Mouse (Mus musculus): ENCODE results near the gene Eva1b. TPM values are rescaled to one million over a fixed set of nuclear protein-coding genes. Genes with fewer than 3 reads are reported as not detected.
A peak's percentile ranks its signal among the peaks of the same experiment; 100 is the strongest.

Gene Eva1b
- polyA plus RNA-seq, 1 experiment from 2014 or later: 151 TPM

DNA sequence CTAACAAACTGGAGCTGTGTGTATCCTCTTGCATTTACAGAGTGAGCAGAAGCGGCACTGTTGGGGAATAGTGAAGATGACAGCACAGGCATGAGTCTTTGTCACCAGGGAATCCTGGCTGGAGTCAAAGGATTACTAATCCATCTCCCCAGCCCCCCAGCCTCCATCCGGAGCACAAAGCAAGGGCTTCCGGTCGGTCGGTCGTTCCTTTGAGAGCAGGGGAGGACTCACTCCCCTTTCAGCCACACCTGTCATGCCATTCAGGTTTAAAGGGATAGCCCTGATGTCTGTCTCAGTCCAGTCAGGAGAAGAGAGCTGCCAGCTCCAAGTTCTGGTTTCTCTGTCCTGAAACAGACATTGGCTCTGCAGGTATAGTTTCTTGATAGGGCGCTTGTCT, 36.4 kb upstream of the Eva1b start:
- DNase-seq (ENCODE audit: low spot score) (no peak), ATAC-seq (peak; percentile 13)
- H3K27ac ChIP-seq (ENCODE audit: low read length): peak overlapping the region; percentile 92
- H3K36me3 ChIP-seq (ENCODE audit: insufficient read depth, low read length): no peaks in the 10 kb centered on the region
- no peak for TF ChIP-seq CTCF (IDR thresholded peaks at IDR 0.05)
- no peak for TF ChIP-seq EP300 (IDR thresholded peaks at IDR 0.05)
- WGBS: 15% methylated on average over 7 of the region's 7 CpGs
- H3K9me3 ChIP-seq (ENCODE audit: low read length): no peaks in the 10 kb centered on the region
- H3K27me3 ChIP-seq (replicated peaks; ENCODE audit: insufficient read depth, low read length): no peaks in the 10 kb centered on the region
- peak overlapping the region; percentile 44 for H3K4me2 ChIP-seq (replicated peaks; ENCODE audit: low read depth, low read length)
- peak overlapping the region; percentile 5; the same call in 1 of the 2 replicates for H3K4me3 ChIP-seq (ENCODE audit: low read depth, low read length)
- peak overlapping the region; percentile 32 for H3K9ac ChIP-seq (replicated peaks; ENCODE audit: low read depth)
- peaks cover 31% of the 10 kb centered on the region; the same call in 1 of the 2 replicates for H3K4me1 ChIP-seq (ENCODE audit: insufficient read depth, low read depth, low read length)

DNA sequence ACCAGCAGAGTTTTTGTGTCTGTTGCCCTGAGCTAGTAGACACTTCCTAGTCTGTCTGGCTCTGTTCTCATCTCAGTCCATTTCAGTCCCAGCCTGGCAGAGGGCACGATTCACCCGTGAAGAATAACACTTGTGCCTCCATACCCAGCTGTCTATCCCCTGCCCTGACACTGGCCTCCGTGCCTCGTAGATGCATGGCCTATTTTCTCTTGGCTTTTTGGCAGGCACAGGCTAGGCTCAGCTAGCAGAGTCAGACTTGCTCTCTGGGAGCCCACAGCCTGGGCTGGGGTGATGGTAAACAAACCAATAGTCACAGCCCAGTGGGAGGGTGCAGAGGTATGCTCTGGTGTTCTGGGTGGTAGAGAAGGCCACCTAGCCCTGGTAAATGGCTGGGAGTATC, 34.3 kb upstream of the Eva1b start:
- no peak overlapping the region for H3K9ac ChIP-seq (replicated peaks; ENCODE audit: low read depth)
- no peak overlapping the region for H3K4me3 ChIP-seq (ENCODE audit: low read depth, low read length)
- H3K4me1 ChIP-seq (ENCODE audit: insufficient read depth, low read depth, low read length): peaks cover 28% of the 10 kb centered on the region; the same call in 1 of the 2 replicates
- WGBS: 63% methylated on average over 4 of the region's 4 CpGs
- no peaks in the 10 kb centered on the region for H3K36me3 ChIP-seq (ENCODE audit: insufficient read depth, low read length)
- TF ChIP-seq CTCF (IDR thresholded peaks at IDR 0.05) (no peak), EP300 (IDR thresholded peaks at IDR 0.05) (no peak)
- ATAC-seq (no peak), DNase-seq (ENCODE audit: low spot score) (no peak)
- no peaks in the 10 kb centered on the region for H3K9me3 ChIP-seq (ENCODE audit: low read length)
- no peak overlapping the region for H3K27ac ChIP-seq (ENCODE audit: low read length)
- no peak overlapping the region for H3K4me2 ChIP-seq (replicated peaks; ENCODE audit: low read depth, low read length)
- no peaks in the 10 kb centered on the region for H3K27me3 ChIP-seq (replicated peaks; ENCODE audit: insufficient read depth, low read length)

DNA sequence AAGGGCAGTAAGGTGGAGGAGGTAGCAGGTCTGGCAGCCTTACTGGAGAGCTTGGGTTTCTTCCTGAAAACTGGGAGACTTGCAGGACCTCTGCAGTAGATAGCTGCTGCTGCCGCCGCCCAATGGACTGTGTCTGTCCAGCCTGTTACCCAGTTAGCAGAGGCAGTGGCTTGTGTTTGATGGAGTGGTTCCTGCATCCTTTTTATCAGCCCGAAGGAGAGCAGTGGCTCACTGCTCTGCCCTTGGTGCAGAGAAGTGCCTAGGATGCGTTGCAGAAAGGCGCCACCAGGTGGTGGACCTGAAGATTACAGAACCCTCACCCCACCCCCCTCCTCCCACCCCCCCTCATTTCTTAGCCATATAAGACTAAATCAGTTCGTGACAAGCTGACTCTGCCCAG, 33.6 kb upstream of the Eva1b start:
- 18% methylated on average over 6 of the region's 6 CpGs for WGBS
- H3K9me3 ChIP-seq (ENCODE audit: low read length): no peaks in the 10 kb centered on the region
- no peaks in the 10 kb centered on the region for H3K36me3 ChIP-seq (ENCODE audit: insufficient read depth, low read length)
- H3K9ac ChIP-seq (replicated peaks; ENCODE audit: low read depth): no peak overlapping the region
- DNase-seq (ENCODE audit: low spot score): peak; percentile 75
- no peak overlapping the region for H3K27ac ChIP-seq (ENCODE audit: low read length)
- peak; percentile 7; the same call in 1 of the 2 replicates for ATAC-seq
- H3K27me3 ChIP-seq (replicated peaks; ENCODE audit: insufficient read depth, low read length): no peaks in the 10 kb centered on the region
- H3K4me1 ChIP-seq (ENCODE audit: insufficient read depth, low read depth, low read length): peaks cover 26% of the 10 kb centered on the region; the same call in 1 of the 2 replicates
- peak; percentile 76 for TF ChIP-seq CTCF (IDR thresholded peaks at IDR 0.05)
- no peak for TF ChIP-seq EP300 (IDR thresholded peaks at IDR 0.05)
- H3K4me3 ChIP-seq (ENCODE audit: low read depth, low read length): no peak overlapping the region
- no peak overlapping the region for H3K4me2 ChIP-seq (replicated peaks; ENCODE audit: low read depth, low read length)

DNA sequence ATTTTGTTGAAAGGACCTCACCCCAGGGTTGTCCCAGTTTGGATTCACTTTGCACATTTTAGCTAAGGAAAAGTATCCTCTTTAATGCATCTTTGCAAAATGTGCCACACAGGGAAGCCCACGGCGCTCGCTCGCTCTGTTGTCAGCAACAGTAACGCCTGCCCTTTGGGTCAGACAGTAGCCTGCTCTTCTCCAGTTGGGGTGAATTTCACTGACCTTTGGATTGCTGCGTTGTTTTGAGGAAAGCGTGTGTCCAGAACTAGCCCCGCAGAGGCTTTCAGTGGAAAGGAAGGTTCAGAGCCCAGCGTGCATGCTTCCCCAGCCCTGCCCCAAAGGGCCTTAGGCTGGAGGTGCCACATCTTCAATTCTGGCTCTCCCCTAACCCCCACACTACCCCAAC, 32.1 kb upstream of the Eva1b start:
- H3K36me3 ChIP-seq (ENCODE audit: insufficient read depth, low read length): no peaks in the 10 kb centered on the region
- H3K4me1 ChIP-seq (ENCODE audit: insufficient read depth, low read depth, low read length): peaks cover 14% of the 10 kb centered on the region; the same call in 1 of the 2 replicates
- no peak for TF ChIP-seq EP300 (IDR thresholded peaks at IDR 0.05)
- no peak for TF ChIP-seq CTCF (IDR thresholded peaks at IDR 0.05)
- no peaks in the 10 kb centered on the region for H3K27me3 ChIP-seq (replicated peaks; ENCODE audit: insufficient read depth, low read length)
- no peak for DNase-seq (ENCODE audit: low spot score)
- ATAC-seq: no peak
- H3K9ac ChIP-seq (replicated peaks; ENCODE audit: low read depth): no peak overlapping the region
- H3K4me2 ChIP-seq (replicated peaks; ENCODE audit: low read depth, low read length): no peak overlapping the region
- 78% methylated on average over 9 of the region's 9 CpGs for WGBS
- no peak overlapping the region for H3K4me3 ChIP-seq (ENCODE audit: low read depth, low read length)
- no peak overlapping the region for H3K27ac ChIP-seq (ENCODE audit: low read length)
- H3K9me3 ChIP-seq (ENCODE audit: low read length): no peaks in the 10 kb centered on the region

DNA sequence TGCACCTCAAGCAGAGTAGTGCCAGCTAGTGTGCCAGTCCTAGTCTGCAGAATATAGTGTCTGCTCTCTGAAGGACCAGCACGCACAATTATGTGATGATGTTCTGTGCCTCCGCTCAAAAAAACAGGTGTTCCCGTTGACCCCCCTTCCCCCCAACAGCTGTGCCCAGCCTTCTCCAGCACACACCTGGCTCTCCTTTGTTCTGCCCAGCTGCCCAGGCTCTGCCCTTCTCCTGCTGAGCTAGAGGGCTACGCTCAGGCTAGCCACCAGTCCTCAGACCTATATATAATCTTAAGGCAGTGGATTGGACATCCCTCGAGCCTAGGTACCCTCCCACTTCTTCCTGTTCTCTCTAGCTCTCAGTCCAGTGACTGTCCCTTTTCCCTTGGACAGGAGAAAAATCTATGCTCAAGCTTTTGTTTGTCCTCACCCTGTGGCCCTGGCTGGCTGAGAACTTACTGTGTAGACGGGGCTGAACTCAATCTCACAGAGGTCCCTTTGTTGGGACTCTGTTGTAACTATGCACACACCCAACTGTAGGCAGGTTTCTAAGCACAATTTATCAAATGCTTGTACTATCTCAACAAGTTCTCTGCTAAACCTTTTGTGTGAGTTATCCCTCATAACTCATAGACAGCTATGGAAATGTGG, 31.5 kb upstream of the Eva1b start:
- DNase-seq (ENCODE audit: low spot score) (no peak), ATAC-seq (no peak)
- Histone ChIP-seq H3K9ac (replicated peaks; ENCODE audit: low read depth) (no peak overlapping the region), H3K4me3 (ENCODE audit: low read depth, low read length) (no peak overlapping the region), H3K9me3 (ENCODE audit: low read length) (no peaks in the 10 kb centered on the region), H3K4me1 (ENCODE audit: insufficient read depth, low read depth, low read length) (peaks cover 10% of the 10 kb centered on the region; the same call in 1 of the 2 replicates), H3K4me2 (replicated peaks; ENCODE audit: low read depth, low read length) (no peak overlapping the region), H3K27me3 (replicated peaks; ENCODE audit: insufficient read depth, low read length) (no peaks in the 10 kb centered on the region), H3K36me3 (ENCODE audit: insufficient read depth, low read length) (no peaks in the 10 kb centered on the region), H3K27ac (ENCODE audit: low read length) (no peak overlapping the region)
- TF ChIP-seq CTCF (IDR thresholded peaks at IDR 0.05) (no peak), EP300 (IDR thresholded peaks at IDR 0.05) (no peak)
- 54% methylated on average over 6 of the region's 6 CpGs for WGBS

DNA sequence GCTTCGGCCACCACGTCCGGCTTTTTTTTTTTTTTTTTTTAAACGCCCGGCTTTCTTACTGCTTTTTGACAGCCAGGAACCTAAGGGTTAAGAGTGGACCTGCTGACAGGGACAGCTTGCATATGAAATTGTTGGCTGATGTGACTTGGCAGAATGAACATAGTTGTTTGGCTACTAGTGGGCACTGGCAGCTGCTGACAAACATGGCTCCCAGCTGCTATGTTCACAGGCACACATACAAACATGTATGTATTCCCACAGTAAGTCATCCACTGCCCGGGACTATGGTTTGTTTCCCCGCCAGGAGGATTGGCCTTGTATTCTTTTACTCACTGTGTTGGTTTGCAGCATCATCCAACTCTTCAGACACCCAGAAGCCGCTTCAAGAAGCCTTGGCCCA, 30.4 kb upstream of the Eva1b start:
- DNase-seq (ENCODE audit: low spot score) (peak; percentile 39), ATAC-seq (peak; percentile 16; the same call in 1 of the 2 replicates)
- Histone ChIP-seq H3K4me2 (replicated peaks; ENCODE audit: low read depth, low read length) (no peak overlapping the region), H3K4me3 (ENCODE audit: low read depth, low read length) (no peak overlapping the region), H3K9me3 (ENCODE audit: low read length) (no peaks in the 10 kb centered on the region), H3K36me3 (ENCODE audit: insufficient read depth, low read length) (no peaks in the 10 kb centered on the region), H3K4me1 (ENCODE audit: insufficient read depth, low read depth, low read length) (peaks cover 6% of the 10 kb centered on the region; the same call in 1 of the 2 replicates), H3K27ac (ENCODE audit: low read length) (no peak overlapping the region), H3K9ac (replicated peaks; ENCODE audit: low read depth) (no peak overlapping the region), H3K27me3 (replicated peaks; ENCODE audit: insufficient read depth, low read length) (no peaks in the 10 kb centered on the region)
- TF ChIP-seq CTCF (IDR thresholded peaks at IDR 0.05) (no peak), EP300 (IDR thresholded peaks at IDR 0.05) (no peak)
- 52% methylated on average over 7 of the region's 8 CpGs for WGBS

Measured in lung, postnatal 0 days (tissue).